Mouse (Mus musculus) hindbrain, embryonic 14.5 days (tissue): Measurements from ENCODE around the gene Mrpl55. TPM values are rescaled to one million over a fixed set of nuclear protein-coding genes. Genes with fewer than 3 reads are reported as not detected.

Source experiments
- ATAC-seq: fragments of 200-750 bp; cut with Nextera tagmentation; 2 replicates; pipeline ENCODE4 v1.8.0; 2017; ENCODE audit warnings: moderate number of reproducible peaks, mild to moderate bottlenecking, moderate TSS enrichment, moderate library complexity; ENCODE audit not compliant: low FRiP score
- DNase-seq: peaks from one replicate; pipeline ENCODE4 v3.0.0-alpha.2; 2015; ENCODE audit warnings: low spot score
- H3K27ac ChIP-seq: fragments of 300-500 bp; sonication (generic); 2 replicates; pipeline ENCODE4 v1.5.1; 2014; ENCODE audit warnings: mild to moderate bottlenecking, moderate library complexity
- H3K27me3 ChIP-seq: fragments of 300-500 bp; sonication (generic); 2 replicates; pipeline ENCODE4 v1.6.1; 2014; ENCODE audit warnings: mild to moderate bottlenecking, low read length, mixed read lengths; ENCODE audit not compliant: control insufficient read depth, insufficient read depth
- H3K36me3 ChIP-seq: fragments of 300-500 bp; sonication (generic); replicated peaks from 2 replicates; pipeline ENCODE4 v1.6.1; 2014; ENCODE audit not compliant: control insufficient read depth, insufficient read depth
- H3K4me1 ChIP-seq: fragments of 300-500 bp; sonication (generic); replicated peaks from 2 replicates; pipeline ENCODE4 v1.6.1; 2014; ENCODE audit warnings: antibody characterized with exemption, low read length, mixed read lengths; ENCODE audit not compliant: control insufficient read depth, insufficient read depth
- H3K4me2 ChIP-seq: fragments of 300-500 bp; sonication (generic); replicated peaks from 2 replicates; pipeline ENCODE4 v1.6.1; 2014; ENCODE audit warnings: mild to moderate bottlenecking, moderate library complexity
- H3K4me3 ChIP-seq: fragments of 300-500 bp; sonication (generic); replicated peaks from 2 replicates; pipeline ENCODE4 v1.5.1; 2014; ENCODE audit warnings: mild to moderate bottlenecking, low read length
- H3K9ac ChIP-seq: fragments of 300-500 bp; sonication (generic); 2 replicates; pipeline ENCODE4 v1.6.1; 2014
- H3K9me3 ChIP-seq: fragments of 300-500 bp; sonication (generic); 2 replicates; pipeline ENCODE4 v1.6.1; 2016; ENCODE audit warnings: low read length; ENCODE audit not compliant: control insufficient read depth
- WGBS: fragments of 180-500 bp; shearing (Covaris S2); extraction: QIAGEN DNeasy Blood & Tissue Kit; methylation state at CpG from one replicate; pipeline ENCODE4 v1.1.7; 2014; 5-methylcytosine and 5-hydroxymethylcytosine counted together
- polyA plus RNA-seq: library from polyadenylated mRNA; unstranded; fragments of >200 nt; fragmentation: Nextera tagmentation; extraction: Ambion mirVana; gene quantifications from 2 replicates; pipeline ENCODE4 v1.2.1, GENCODE M21; 2014

Mrpl55 gene
- polyA plus RNA-seq, 1 experiment from 2014 or later, result 98.7 TPM

DNA sequence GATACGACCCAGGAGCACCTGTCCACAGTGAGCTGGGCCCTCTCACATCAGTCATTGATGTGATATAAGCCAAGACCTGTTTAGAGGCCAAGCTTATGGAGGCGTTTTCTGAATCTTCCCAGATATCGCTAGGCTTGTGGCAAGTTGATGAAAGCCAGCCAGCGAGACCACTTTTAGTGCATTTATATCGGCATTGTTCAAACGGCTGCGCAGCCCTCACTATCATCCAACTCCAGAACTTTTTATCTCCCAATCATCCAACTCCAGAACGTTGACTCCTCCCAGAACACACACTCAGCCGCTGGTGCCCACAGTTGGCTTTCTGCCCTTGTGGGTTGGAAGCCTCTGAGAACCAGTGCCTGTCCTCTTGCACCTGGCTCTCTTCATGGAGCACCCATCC lies 37.9 kb upstream of the Mrpl55 start:
- Histone ChIP-seq H3K9me3 (no peaks in the 10 kb centered on the region), H3K9ac (peak overlapping the region; percentile 78; the same call in 1 of the 2 replicates), H3K27me3 (no peaks in the 10 kb centered on the region), H3K4me1 (peaks cover 16% of the 10 kb centered on the region), H3K36me3 (0 out of 2 replicates have a peak, but pooled peaks cover 4% of the 10 kb centered on the region), H3K4me3 (no peak overlapping the region), H3K27ac (peak overlapping the region; percentile 99; the same call in 1 of the 2 replicates), H3K4me2 (peak overlapping the region; percentile 73)
- DNase-seq (no peak), ATAC-seq (no peak)
- WGBS, result 91% methylated on average over 9 of the region's 9 CpGs

DNA sequence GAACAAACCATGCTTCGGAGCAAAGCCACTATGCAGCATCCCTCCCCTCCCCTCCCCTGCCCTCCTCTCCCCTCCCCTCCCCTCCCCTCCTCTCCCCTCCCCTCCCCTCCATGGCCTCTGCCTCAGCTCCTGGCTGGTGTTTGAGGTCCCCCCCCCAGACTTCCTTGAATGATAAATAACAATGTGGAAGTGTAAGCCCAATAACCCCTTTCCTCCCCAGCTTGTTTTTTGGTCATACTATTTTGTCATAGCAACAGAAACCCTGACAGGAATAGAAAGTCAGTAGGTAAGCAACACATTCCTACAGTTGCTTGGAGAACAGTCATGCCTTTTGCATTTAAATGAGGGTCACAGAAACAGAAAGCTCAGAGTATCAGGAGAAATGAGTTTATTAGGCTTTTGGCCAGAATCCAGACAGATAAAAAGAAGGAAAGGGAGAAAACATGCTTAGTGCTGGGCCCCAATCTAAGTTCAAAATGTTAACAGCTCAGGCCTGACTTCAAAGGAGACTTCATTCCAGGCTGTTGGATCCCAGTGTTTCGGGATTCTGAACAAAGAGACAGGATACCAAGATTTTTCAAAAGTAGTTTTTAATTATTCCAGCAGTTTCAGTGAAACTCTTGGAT lies 36.6 kb upstream of the Mrpl55 start:
- peaks cover 16% of the 10 kb centered on the region for H3K4me1 ChIP-seq
- ATAC-seq (no peak), DNase-seq (peak; percentile 30)
- 19% methylated on average over 2 of the region's 2 CpGs for WGBS
- H3K27me3 ChIP-seq, result no peaks in the 10 kb centered on the region
- H3K9me3 ChIP-seq, result no peaks in the 10 kb centered on the region
- H3K4me2 ChIP-seq, result no peak overlapping the region
- no peak overlapping the region for H3K27ac ChIP-seq
- no peak overlapping the region for H3K9ac ChIP-seq
- H3K4me3 ChIP-seq, result no peak overlapping the region
- H3K36me3 ChIP-seq, result 0 out of 2 replicates have a peak, but pooled peaks cover 4% of the 10 kb centered on the region

DNA sequence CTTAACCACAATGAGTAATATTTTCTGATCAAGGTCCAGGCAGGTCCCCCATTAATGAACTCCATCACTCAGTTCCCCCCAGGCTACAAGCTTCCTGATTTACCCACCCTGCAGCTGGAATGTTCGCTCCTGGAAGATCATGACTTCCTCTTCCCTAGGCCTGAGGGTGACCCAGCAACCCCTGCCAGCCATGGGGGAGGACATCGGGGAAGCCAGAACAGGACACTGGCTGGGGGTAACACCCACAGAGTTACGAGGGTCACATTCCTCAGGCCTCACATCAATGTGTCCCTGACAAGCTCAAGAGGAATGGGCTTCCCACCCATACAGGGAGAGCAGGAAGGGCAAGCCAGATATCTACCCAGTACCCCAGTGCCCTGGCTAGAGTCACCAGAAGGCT lies 32.5 kb upstream of the Mrpl55 start:
- no peaks in the 10 kb centered on the region for H3K9me3 ChIP-seq
- H3K4me2 ChIP-seq, result no peak overlapping the region
- peaks cover 6% of the 10 kb centered on the region for H3K27me3 ChIP-seq
- H3K4me1 ChIP-seq, result no peaks in the 10 kb centered on the region; the same call in 1 of the 2 replicates
- WGBS, result 69% methylated on average over 3 of the region's 3 CpGs
- H3K4me3 ChIP-seq, result no peak overlapping the region
- H3K9ac ChIP-seq, result no peak overlapping the region
- DNase-seq (no peak), ATAC-seq (no peak)
- no peak overlapping the region for H3K27ac ChIP-seq
- H3K36me3 ChIP-seq, result no peaks in the 10 kb centered on the region

DNA sequence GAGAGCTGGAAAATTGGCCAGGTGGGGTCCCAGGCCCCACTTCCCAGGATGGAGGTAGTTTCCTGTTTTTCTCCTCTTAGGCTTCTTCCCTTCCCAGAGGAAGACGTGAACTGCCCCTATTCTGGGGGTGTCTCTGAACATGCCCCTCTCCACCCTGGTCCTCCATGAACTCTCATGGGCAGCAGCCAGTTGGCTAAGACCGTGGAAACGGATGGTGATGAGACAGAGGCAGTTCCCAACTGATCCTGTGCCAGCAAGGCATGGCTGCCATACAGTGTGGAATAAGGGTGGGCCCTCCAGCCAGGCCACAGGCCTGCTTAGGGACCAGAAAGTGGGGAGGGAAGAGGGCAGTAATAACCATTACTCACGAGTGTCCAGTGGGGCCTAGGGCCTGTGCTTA lies 31.7 kb upstream of the Mrpl55 start:
- Histone ChIP-seq H3K9ac (no peak overlapping the region), H3K27me3 (peaks cover 13% of the 10 kb centered on the region), H3K36me3 (no peaks in the 10 kb centered on the region), H3K4me2 (no peak overlapping the region), H3K4me1 (no peaks in the 10 kb centered on the region), H3K9me3 (no peaks in the 10 kb centered on the region), H3K27ac (no peak overlapping the region), H3K4me3 (no peak overlapping the region)
- WGBS, result 80% methylated on average over 4 of the region's 4 CpGs
- DNase-seq (no peak), ATAC-seq (no peak)

DNA sequence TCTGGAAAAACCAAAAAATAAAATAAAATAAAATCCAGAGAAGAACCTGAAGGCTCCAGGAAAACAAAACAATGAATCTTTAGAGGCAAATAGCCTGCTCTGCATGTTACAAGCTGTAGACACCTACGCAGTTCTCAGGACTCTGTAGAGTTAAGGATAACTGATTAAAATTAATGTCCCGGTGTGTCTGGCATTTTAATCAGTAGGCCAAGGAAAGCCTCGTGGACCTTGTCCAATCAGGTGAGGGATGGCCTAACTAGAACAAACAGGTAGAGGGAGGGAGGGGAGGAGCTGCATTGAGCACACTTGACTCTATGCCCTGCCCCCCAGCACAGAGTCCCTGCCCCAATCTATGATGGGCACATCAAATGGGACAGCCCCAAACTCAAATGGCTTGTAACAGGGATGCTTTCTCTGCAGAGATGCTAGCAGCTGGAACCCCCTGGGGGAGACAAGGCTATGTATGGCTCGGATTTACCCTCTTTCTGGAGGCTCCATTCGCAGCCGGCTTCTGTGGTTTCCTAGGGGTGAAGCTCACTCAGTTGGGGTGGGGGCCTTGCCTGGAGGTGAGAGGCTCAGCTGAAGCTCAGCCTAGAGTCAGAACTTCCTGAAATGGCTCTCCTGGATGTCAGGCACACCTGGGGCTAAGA lies 28.0 kb upstream of the Mrpl55 start:
- no peak overlapping the region for H3K4me3 ChIP-seq
- no peak overlapping the region for H3K9ac ChIP-seq
- DNase-seq, result no peak
- peaks cover 49% of the 10 kb centered on the region for H3K27me3 ChIP-seq
- no peaks in the 10 kb centered on the region for H3K36me3 ChIP-seq
- no peak overlapping the region for H3K4me2 ChIP-seq
- no peaks in the 10 kb centered on the region for H3K9me3 ChIP-seq
- no peaks in the 10 kb centered on the region for H3K4me1 ChIP-seq
- ATAC-seq, result no peak
- WGBS, result 52% methylated on average over 6 of the region's 6 CpGs
- H3K27ac ChIP-seq, result no peak overlapping the region

DNA sequence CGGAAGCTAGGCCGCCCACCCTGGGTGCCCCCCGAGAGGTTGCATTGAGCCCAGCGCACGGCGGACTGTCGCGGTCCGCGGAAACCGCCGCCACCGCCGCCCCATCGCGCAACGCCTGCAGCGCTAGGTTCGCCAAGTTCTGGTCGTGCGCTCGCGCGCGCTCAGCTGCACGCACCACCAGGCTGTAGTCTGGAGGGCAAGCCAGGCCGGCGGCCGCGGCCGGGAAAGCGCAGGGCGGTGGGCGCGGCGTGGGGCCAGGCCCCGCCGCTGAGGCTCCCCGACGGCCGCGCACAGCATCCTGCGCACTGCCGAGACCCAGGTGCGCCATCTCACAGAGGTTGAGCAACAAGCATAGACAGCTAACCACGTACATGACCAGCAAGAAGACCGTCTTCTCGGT lies 25.8 kb upstream of the Mrpl55 start:
- WGBS, result 4% methylated on average over 48 of the region's 48 CpGs
- H3K27me3 ChIP-seq, result peaks cover 49% of the 10 kb centered on the region
- no peak overlapping the region for H3K4me2 ChIP-seq
- DNase-seq (no peak), ATAC-seq (no peak)
- no peak overlapping the region for H3K4me3 ChIP-seq
- H3K36me3 ChIP-seq, result no peaks in the 10 kb centered on the region
- H3K27ac ChIP-seq, result no peak overlapping the region
- H3K9ac ChIP-seq, result no peak overlapping the region
- H3K9me3 ChIP-seq, result no peaks in the 10 kb centered on the region
- H3K4me1 ChIP-seq, result no peaks in the 10 kb centered on the region

DNA sequence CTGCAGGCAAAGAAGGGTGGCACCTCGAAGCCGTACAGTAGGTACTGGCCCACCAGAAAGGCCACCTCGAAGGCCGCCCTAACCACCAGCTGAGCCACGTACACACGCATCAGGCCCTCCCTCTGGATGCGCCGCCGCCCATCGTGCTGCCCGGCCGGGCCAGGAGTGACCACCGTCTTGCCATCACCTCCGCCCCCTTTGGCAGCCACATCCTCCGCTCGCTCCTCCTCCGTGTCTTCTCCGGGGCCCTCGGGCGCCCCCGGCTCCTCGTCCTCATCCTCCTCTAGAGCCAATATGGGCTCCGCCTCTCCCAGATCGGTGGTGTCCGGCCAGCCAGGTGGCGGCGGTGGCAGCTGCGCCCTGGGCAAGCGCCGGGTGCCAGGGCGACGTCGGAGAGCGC lies 25.4 kb upstream of the Mrpl55 start:
- 10% methylated on average over 34 of the region's 34 CpGs for WGBS
- Histone ChIP-seq H3K27me3 (peaks cover 49% of the 10 kb centered on the region), H3K9me3 (no peaks in the 10 kb centered on the region), H3K4me1 (no peaks in the 10 kb centered on the region), H3K4me3 (no peak overlapping the region), H3K27ac (no peak overlapping the region), H3K36me3 (no peaks in the 10 kb centered on the region), H3K9ac (no peak overlapping the region), H3K4me2 (no peak overlapping the region)
- no peak for ATAC-seq
- DNase-seq, result no peak

DNA sequence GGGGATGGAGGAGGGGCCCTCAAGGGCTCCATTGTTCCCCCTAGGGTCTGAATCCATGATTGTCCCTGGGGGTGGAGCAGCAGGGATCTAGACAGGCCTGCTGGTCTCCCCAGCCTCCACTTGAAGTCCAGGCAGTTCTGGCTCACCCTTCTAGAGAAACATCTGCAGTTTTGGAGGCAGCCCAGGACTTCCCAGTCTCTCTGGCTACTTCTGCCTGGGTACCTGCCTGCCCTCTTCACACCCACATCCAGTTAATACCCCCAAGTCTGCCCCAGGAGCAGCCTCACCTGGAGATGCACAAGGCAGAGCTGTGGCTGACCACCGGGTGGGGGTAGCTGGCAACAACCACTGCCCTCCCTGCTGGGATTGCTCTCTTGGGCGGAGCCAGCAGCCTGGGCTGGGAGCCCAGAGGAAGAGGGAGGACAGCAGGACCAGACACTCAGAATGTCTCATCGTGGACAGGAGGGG lies 19.4 kb upstream of the Mrpl55 start, which contains the start of gene Gjc2:
Gjc2 (minus strand) TSS at position 350 of the 468 bp plus-strand sequence.
- Histone ChIP-seq H3K9me3 (no peaks in the 10 kb centered on the region), H3K36me3 (peaks cover 44% of the 10 kb centered on the region), H3K27ac (no peak within 1 kb of the TSS), H3K4me2 (no peak within 1 kb of the TSS), H3K27me3 (peaks cover 13% of the 10 kb centered on the region), H3K9ac (no peak within 1 kb of the TSS), H3K4me1 (no peaks in the 10 kb centered on the region), H3K4me3 (no peak within 1 kb of the TSS)
- DNase-seq, result no peak
- whole genome bisulfite sequencing, result 45% methylated on average over 3 of the region's 3 CpGs
- no peak for ATAC-seq

DNA sequence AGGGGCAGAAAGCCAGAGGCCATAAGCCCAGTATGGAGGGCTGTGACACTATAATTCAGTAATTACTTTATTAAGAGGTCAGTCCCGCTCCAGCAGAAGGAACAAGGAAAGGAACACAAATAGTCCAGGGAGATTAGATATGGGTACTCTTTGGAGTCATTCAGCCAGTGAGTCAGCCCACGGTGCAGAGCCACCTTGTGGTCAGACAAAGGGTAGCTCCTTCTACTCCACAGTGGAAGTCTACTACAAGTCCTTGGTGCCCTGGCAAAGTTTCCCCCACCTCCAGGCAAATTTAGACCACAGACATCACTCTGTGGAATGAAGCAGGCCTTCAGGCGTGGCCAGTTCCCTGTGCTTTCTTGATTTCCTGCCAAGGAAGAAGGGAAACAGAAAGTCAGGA lies 18.5 kb upstream of the Mrpl55 start:
- H3K4me3 ChIP-seq, result no peak overlapping the region
- ATAC-seq (no peak), DNase-seq (peak; percentile 73)
- peaks cover 4% of the 10 kb centered on the region for H3K27me3 ChIP-seq
- no peak overlapping the region for H3K4me2 ChIP-seq
- peaks cover 44% of the 10 kb centered on the region for H3K36me3 ChIP-seq
- WGBS, result 32% methylated on average over 3 of the region's 3 CpGs
- H3K4me1 ChIP-seq, result no peaks in the 10 kb centered on the region
- H3K27ac ChIP-seq, result no peak overlapping the region
- H3K9me3 ChIP-seq, result no peaks in the 10 kb centered on the region
- no peak overlapping the region for H3K9ac ChIP-seq
